Mouse (Mus musculus) hindbrain, embryonic 16.5 days (tissue): Measurements from ENCODE around the gene Shtn1. TPM values are rescaled to one million over a fixed set of nuclear protein-coding genes. Genes with fewer than 3 reads are reported as not detected.

Experiments used
- ATAC-seq: fragments of 200-750 bp; cut with Nextera tagmentation; 2 replicates; pipeline ENCODE4 v1.8.0; 2017; ENCODE audit warnings: moderate TSS enrichment, moderate library complexity
- H3K27ac ChIP-seq: fragments of 300-500 bp; sonication (generic); 2 replicates; pipeline ENCODE4 v1.5.1; 2014; ENCODE audit warnings: low read depth, mild to moderate bottlenecking, control low read depth, low read length, moderate library complexity
- H3K27me3 ChIP-seq: fragments of 300-500 bp; sonication (generic); replicated peaks from 2 replicates; pipeline ENCODE4 v1.6.1; 2014; ENCODE audit warnings: low read length; ENCODE audit not compliant: control insufficient read depth, insufficient read depth
- H3K36me3 ChIP-seq: fragments of 300-500 bp; sonication (generic); 2 replicates; pipeline ENCODE4 v1.6.1; 2014; ENCODE audit warnings: mild to moderate bottlenecking, low read length, moderate library complexity, mixed read lengths; ENCODE audit not compliant: control insufficient read depth, insufficient read depth
- H3K4me1 ChIP-seq: fragments of 300-500 bp; sonication (generic); 2 replicates; pipeline ENCODE4 v1.6.1; 2014; ENCODE audit warnings: low read depth, low read length; ENCODE audit not compliant: control insufficient read depth, insufficient read depth
- H3K4me2 ChIP-seq: fragments of 300-500 bp; sonication (generic); 2 replicates; pipeline ENCODE4 v1.6.1; 2014; ENCODE audit warnings: mild to moderate bottlenecking, low read length, control low read depth, moderate library complexity
- H3K4me3 ChIP-seq: fragments of 300-500 bp; sonication (generic); 2 replicates; pipeline ENCODE4 v1.5.1; 2014; ENCODE audit warnings: mild to moderate bottlenecking, low read length, control low read depth, moderate library complexity
- H3K9ac ChIP-seq: fragments of 300-500 bp; sonication (generic); 2 replicates; pipeline ENCODE4 v1.6.1; 2014; ENCODE audit warnings: low read depth, mild to moderate bottlenecking, control low read depth, low read length, moderate library complexity
- H3K9me3 ChIP-seq: fragments of 300-500 bp; sonication (generic); 2 replicates; pipeline ENCODE4 v1.6.1; 2014; ENCODE audit warnings: mild to moderate bottlenecking, low read length, moderate library complexity; ENCODE audit not compliant: control insufficient read depth
- WGBS: fragments of 180-500 bp; shearing (Covaris S2); extraction: QIAGEN DNeasy Blood & Tissue Kit; methylation state at CpG from one replicate; pipeline ENCODE4 v1.1.7; 2014; 5-methylcytosine and 5-hydroxymethylcytosine counted together
- polyA plus RNA-seq: library from polyadenylated mRNA; unstranded; fragments of >200 nt; fragmentation: Nextera tagmentation; extraction: Ambion mirVana; gene quantifications from 2 replicates; pipeline ENCODE4 v1.2.1, GENCODE M21; 2015

The Shtn1 gene
- polyA plus RNA-seq: 57.0 and 59.3 TPM in 2 replicates

DNA sequence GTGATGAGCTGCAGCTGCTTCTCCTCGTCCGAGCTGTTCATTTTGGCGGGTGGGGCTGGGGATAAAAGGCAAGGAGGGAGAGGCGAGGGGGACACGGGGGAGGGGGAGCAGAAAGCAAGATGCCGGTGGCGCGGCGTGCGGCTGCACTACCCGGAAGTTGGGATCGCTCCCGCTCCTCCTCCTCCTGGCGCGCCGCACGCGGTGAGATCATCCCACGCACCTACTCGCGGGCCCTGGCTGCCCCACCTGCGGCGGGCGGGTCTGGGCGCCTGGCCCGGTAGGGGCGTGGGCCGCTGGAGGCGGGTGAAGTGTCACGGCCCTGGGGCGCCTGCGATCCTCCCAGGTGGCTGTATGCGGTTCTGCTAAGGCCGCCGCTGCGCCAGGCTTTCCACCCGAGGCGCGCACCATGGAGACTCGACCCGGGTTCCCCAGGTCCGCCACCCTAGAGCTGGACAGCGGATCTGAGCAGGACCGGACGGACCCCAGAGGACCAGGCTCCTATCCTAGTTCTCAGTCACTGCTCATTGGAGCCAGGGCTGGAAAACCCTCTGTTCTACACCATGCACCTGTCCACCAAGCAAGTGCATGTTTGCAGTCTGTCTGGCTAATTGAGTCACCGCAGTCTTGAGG lies at the start of gene Shtn1:
TSS of gene Shtn1 (minus strand) at position 629 of the 630 bp plus-strand sequence.
- Histone ChIP-seq H3K4me2 (peak within 1 kb of the TSS; percentile 90), H3K27me3 (no peaks in the 10 kb centered on the region), H3K4me3 (peak within 1 kb of the TSS; percentile 82), H3K9me3 (no peaks in the 10 kb centered on the region), H3K36me3 (no peaks in the 10 kb centered on the region), H3K4me1 (peaks cover 4% of the 10 kb centered on the region), H3K27ac (peak within 1 kb of the TSS; percentile 76), H3K9ac (peak within 1 kb of the TSS; percentile 89)
- peak; percentile 93 for ATAC-seq
- under 1% methylated on average over 33 of the region's 46 CpGs for WGBS

DNA sequence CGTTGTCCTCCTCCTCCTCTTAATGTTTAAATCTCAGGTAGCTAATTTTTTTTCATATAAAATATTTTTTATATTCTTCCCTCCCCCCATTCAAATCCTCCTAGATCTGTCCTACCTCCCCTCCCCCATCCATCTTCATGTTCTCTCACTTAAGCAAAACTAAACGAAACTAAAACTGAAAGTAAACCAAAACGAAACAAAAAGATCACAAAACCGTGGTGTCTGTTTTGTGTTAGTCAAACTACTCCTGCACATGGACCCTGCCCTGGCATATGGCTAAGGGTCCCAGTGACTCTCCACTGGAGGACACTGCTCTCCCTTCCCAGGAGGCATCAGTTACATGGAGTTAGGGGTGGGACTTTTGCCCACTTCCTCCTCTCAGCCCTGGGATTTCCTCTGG lies 38.3 kb upstream of the Shtn1 start:
- no peak overlapping the region for H3K27ac ChIP-seq
- H3K4me3 ChIP-seq: no peak overlapping the region
- H3K9me3 ChIP-seq: no peaks in the 10 kb centered on the region
- H3K4me1 ChIP-seq: no peaks in the 10 kb centered on the region
- no peak overlapping the region for H3K9ac ChIP-seq
- no peaks in the 10 kb centered on the region for H3K27me3 ChIP-seq
- 79% methylated on average over 4 of the region's 4 CpGs for WGBS
- H3K4me2 ChIP-seq: no peak overlapping the region
- ATAC-seq: no peak
- no peaks in the 10 kb centered on the region for H3K36me3 ChIP-seq

- H3K27me3 ChIP-seq: no peaks in the 10 kb centered on the region
- H3K9me3 ChIP-seq: no peaks in the 10 kb centered on the region
- no peaks in the 10 kb centered on the region for H3K36me3 ChIP-seq
- H3K4me3 ChIP-seq: no peak overlapping the region
- no peak overlapping the region for H3K27ac ChIP-seq
- WGBS: 60% methylated on average over 1 of the region's 1 CpGs
- no peaks in the 10 kb centered on the region for H3K4me1 ChIP-seq
- H3K4me2 ChIP-seq: no peak overlapping the region
- ATAC-seq: no peak
- no peak overlapping the region for H3K9ac ChIP-seq
Observed at GRCm38 (mm10) chr19:59109937-59110336, 34.0 kb upstream of the Shtn1 start.

- no peak overlapping the region for H3K27ac ChIP-seq
Observed at GRCm38 (mm10) chr19:59098315-59098714, 22.4 kb upstream of the Shtn1 start.

DNA sequence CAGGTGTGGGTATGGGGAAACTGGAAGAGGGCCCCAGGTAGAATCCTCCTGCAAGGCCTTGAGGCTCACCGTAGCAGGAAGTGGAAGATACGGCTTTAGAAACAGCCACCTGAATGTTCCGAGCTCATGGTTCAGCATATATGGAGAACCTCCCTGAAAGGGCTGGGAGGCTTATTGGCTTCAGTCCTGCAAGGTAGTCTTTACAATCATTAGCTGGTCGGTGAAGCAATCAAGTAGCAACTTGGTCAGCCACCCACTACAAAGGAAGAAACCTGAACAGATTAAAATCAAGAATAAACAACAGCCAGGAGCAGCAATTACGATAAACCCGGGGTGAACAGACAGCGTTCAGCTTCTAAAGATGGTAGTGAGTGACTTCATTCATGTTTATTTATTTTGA lies 16.4 kb upstream of the Shtn1 start:
- Histone ChIP-seq H3K4me3 (no peak overlapping the region), H3K27ac (no peak overlapping the region), H3K4me2 (no peak overlapping the region), H3K27me3 (no peaks in the 10 kb centered on the region), H3K36me3 (no peaks in the 10 kb centered on the region), H3K9me3 (no peaks in the 10 kb centered on the region), H3K4me1 (no peaks in the 10 kb centered on the region), H3K9ac (no peak overlapping the region)
- ATAC-seq: no peak
- WGBS: 94% methylated on average over 7 of the region's 7 CpGs

More at GRCm38 (mm10) chr19:59098315-59098714, 22.4 kb upstream of the Shtn1 start:
- Histone ChIP-seq H3K27me3 (no peaks in the 10 kb centered on the region), H3K4me2 (no peak overlapping the region), H3K9ac (no peak overlapping the region), H3K36me3 (no peaks in the 10 kb centered on the region), H3K4me3 (no peak overlapping the region), H3K9me3 (no peaks in the 10 kb centered on the region), H3K4me1 (no peaks in the 10 kb centered on the region)
- no peak for ATAC-seq
- WGBS: 69% methylated on average over 1 of the region's 1 CpGs

- H3K9ac ChIP-seq: no peak overlapping the region
- H3K4me1 ChIP-seq: no peaks in the 10 kb centered on the region
- no peaks in the 10 kb centered on the region for H3K36me3 ChIP-seq
- H3K4me3 ChIP-seq: no peak overlapping the region
- ATAC-seq: no peak
- H3K27me3 ChIP-seq: no peaks in the 10 kb centered on the region
- no peak overlapping the region for H3K4me2 ChIP-seq
- no peak overlapping the region for H3K27ac ChIP-seq
- no peaks in the 10 kb centered on the region for H3K9me3 ChIP-seq
- 83% methylated on average over 1 of the region's 1 CpGs for WGBS
Observed at GRCm38 (mm10) chr19:59090337-59090736, 14.4 kb upstream of the Shtn1 start.

GRCm38 (mm10) chr19:59084296-59084695 lies 8.4 kb upstream of the Shtn1 start:
- H3K9ac ChIP-seq: no peak overlapping the region
- no peaks in the 10 kb centered on the region for H3K9me3 ChIP-seq
- no peak overlapping the region for H3K4me3 ChIP-seq
- no peak overlapping the region for H3K4me2 ChIP-seq
- ATAC-seq: no peak
- H3K4me1 ChIP-seq: no peaks in the 10 kb centered on the region
- WGBS: 62% methylated on average over 4 of the region's 4 CpGs
- no peaks in the 10 kb centered on the region for H3K27me3 ChIP-seq
- no peaks in the 10 kb centered on the region for H3K36me3 ChIP-seq
- no peak overlapping the region for H3K27ac ChIP-seq

DNA sequence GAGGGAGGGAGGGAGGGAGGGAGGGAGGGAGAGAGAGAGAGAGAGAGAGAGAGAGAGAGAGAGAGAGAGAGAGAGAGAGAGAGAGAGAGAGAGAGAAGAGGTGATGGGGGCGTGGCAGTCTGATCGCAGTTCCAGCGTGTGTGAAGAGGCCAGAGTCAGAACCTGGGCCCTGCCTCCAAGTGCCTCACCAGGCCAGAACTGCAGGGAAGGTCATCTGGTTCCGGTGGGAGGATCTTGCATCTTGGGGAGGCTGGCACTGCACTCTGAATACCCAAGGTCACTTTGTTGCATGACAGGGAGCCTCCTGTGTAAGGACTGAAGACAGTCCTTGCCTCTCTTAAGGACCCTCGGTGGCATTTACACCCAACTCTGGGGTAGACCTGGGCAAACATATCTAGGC lies 231 bp upstream of the Shtn1 start:
- H3K9me3 ChIP-seq: no peaks in the 10 kb centered on the region
- H3K27ac ChIP-seq: no peak overlapping the region
- H3K27me3 ChIP-seq: no peaks in the 10 kb centered on the region
- WGBS: 12% methylated on average over 5 of the region's 5 CpGs
- H3K4me2 ChIP-seq: peak overlapping the region; percentile 90
- H3K9ac ChIP-seq: peak overlapping the region; percentile 89; the same call in 1 of the 2 replicates
- H3K4me3 ChIP-seq: peak overlapping the region; percentile 82
- no peaks in the 10 kb centered on the region for H3K36me3 ChIP-seq
- no peak for ATAC-seq
- H3K4me1 ChIP-seq: peaks cover 4% of the 10 kb centered on the region

DNA sequence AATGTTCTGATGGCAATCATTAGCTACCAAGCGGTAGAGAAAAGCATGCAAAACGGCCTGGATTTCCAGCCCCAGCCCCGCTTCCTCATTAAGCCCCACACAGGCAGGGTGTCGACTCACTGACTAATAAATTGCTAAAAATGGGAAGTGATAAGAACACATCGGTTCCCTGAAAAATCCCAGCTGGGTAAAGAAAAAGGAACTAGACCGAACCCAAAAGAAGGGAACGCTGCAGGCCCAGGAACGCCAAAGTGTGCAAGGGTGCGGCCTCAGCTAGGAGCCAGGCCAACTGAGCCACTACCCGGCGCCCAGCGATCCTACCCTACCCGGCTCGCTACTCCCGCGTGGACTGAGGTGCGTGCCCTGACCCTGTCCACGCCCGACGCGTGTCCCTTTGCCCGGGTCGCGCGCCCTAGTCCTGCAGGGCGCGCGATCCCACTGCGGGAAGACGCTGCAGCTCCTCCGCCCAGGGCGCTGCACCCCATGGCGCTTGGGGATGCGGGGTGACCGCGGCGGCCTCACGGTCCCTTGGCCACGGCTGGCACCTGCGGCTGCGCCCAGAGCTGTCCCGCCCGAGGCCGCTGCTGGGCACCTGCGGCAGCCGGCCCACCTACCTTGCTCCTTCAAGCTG lies 944 bp downstream of the Shtn1 start:
- no peaks in the 10 kb centered on the region for H3K36me3 ChIP-seq
- no peaks in the 10 kb centered on the region for H3K27me3 ChIP-seq
- peaks cover 4% of the 10 kb centered on the region for H3K4me1 ChIP-seq
- WGBS: 3% methylated on average over 43 of the region's 46 CpGs
- peak overlapping the region; percentile 89 for H3K9ac ChIP-seq
- no peaks in the 10 kb centered on the region for H3K9me3 ChIP-seq
- H3K4me3 ChIP-seq: peak overlapping the region; percentile 82
- peak overlapping the region; percentile 90 for H3K4me2 ChIP-seq
- H3K27ac ChIP-seq: peak overlapping the region; percentile 76
- ATAC-seq: peak; percentile 76
